Mouse (Mus musculus) forebrain, embryonic 12.5 days (tissue): ENCODE results near the gene Fam83d. TPM values are rescaled to one million over a fixed set of nuclear protein-coding genes. Genes with fewer than 3 reads are reported as not detected.
A peak's percentile ranks its signal among the peaks of the same experiment; 100 is the strongest.

Experiments used
- ATAC-seq: fragments of 200-750 bp; cut with Nextera tagmentation; 2 replicates; pipeline ENCODE4 v1.8.0; 2017; ENCODE audit warnings: moderate TSS enrichment; ENCODE audit not compliant: low FRiP score
- H3K27ac ChIP-seq: fragments of 300-500 bp; sonication (generic); 2 replicates; pipeline ENCODE4 v1.5.1; 2016; ENCODE audit warnings: mild to moderate bottlenecking
- H3K27me3 ChIP-seq: fragments of 300-500 bp; sonication (generic); 2 replicates; pipeline ENCODE4 v1.6.1; 2016; ENCODE audit warnings: mild to moderate bottlenecking
- H3K36me3 ChIP-seq: fragments of 300-500 bp; sonication (generic); replicated peaks from 2 replicates; pipeline ENCODE4 v1.6.1; 2016; ENCODE audit warnings: mild to moderate bottlenecking
- H3K4me1 ChIP-seq: fragments of 300-500 bp; sonication (generic); 2 replicates; pipeline ENCODE4 v1.6.1; 2016
- H3K4me2 ChIP-seq: fragments of 300-500 bp; sonication (generic); 2 replicates; pipeline ENCODE4 v1.6.1; 2016; ENCODE audit warnings: mild to moderate bottlenecking, moderate library complexity
- H3K4me3 ChIP-seq: fragments of 300-500 bp; sonication (generic); replicated peaks from 2 replicates; pipeline ENCODE4 v1.5.1; 2016; ENCODE audit warnings: mild to moderate bottlenecking
- H3K9ac ChIP-seq: fragments of 300-500 bp; sonication (generic); 2 replicates; pipeline ENCODE4 v1.6.1; 2016; ENCODE audit warnings: mild to moderate bottlenecking
- H3K9me3 ChIP-seq: fragments of 300-500 bp; sonication (generic); 2 replicates; pipeline ENCODE4 v1.6.1; 2016
- WGBS: fragments of 180-500 bp; shearing (Covaris S2); methylation state at CpG from one replicate; pipeline ENCODE4 v1.1.7; 2016; 5-methylcytosine and 5-hydroxymethylcytosine counted together
- polyA plus RNA-seq: library from polyadenylated mRNA; unstranded; fragments of >200 nt; fragmentation: Nextera tagmentation; extraction: Ambion mirVana; gene quantifications from 2 replicates; pipeline ENCODE4 v1.2.1, GENCODE M21; 2016

Fam83d gene
- polyA plus RNA-seq, 1 experiment from 2014 or later: 50.9 TPM

DNA sequence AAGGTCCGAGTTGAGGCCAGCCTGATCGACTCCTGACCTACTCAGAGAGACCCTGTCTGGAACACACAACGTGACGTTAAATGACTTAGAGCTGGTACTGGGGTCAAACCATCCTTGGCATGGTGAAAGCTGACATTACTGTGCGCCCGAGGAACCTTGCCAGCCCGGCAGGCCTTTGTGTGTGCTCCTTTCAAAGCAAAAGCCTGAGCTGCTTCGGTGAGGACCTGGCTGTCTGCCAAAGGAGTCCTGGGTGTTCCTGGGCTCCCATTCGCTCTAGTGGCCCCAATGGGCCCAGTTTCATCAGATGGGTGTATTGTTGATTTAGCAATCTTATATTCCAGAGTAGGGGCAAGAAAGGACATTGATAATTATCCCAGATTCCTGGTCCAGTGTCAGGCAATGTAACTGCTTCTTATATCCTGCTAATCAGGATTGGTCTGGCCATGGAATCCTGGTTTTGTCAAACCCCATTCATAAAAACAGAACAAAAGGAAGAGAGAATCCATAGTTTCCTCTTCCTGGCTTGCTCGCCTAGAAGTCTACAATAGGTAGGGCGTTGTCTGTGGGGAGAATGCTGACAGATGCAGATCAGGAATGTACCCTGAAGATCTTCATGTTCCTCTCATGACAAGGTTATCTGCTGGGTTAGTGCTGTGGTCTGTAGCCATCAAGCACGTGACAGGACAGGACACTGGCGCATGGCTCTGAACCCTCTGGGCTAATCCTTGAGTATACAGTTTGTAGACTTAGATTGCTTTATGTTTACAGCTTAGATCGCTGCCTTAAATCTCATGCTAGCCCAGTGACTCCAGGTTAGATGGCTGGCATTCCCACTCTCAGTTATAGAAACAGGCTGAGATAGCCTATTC, 19.3 kb downstream of the Fam83d start:
- no peak for ATAC-seq
- Histone ChIP-seq H3K27me3 (no peaks in the 10 kb centered on the region), H3K9ac (no peak overlapping the region), H3K9me3 (no peaks in the 10 kb centered on the region), H3K4me1 (peaks cover 11% of the 10 kb centered on the region), H3K27ac (0 out of 2 replicates have a peak overlapping the region, but pooled peaks have one; percentile 13), H3K4me2 (no peak overlapping the region), H3K4me3 (no peak overlapping the region), H3K36me3 (peaks cover 42% of the 10 kb centered on the region)
- 77% methylated on average over 14 of the region's 14 CpGs for WGBS

DNA sequence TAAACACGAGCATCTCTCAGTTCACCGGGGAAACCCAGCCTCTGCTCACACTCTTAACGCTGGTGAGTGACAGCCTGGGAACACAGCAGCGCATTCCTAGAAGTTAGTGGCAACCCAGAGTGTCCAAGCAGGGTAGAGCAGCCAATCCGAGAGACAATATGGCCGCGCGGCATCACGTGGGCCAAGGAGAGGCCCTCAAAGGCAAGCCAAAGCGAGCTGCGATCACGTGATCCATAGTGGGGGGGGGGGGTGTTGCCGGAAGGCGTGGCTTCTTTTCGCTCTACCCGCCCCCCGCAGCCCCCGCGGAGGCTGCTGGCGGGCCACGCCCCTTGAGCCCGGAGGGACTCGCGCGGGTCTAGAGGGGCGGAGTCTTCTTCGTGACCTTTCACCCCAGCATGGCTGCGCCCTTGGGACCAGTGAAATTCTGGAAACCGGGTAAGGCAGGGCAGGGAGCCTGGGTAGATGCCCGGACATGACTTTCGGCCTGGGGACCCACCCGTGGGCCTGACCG, 26.7 kb downstream of the Fam83d start, which contains the start of gene Dhx35:
Dhx35 (plus strand) TSS at position 314 of the 511 bp plus-strand sequence.
- Histone ChIP-seq H3K9me3 (no peaks in the 10 kb centered on the region), H3K9ac (peak within 1 kb of the TSS; percentile 68), H3K36me3 (0 out of 2 replicates have a peak, but pooled peaks cover under 1% of the 10 kb centered on the region), H3K27me3 (no peaks in the 10 kb centered on the region), H3K4me3 (peak within 1 kb of the TSS; percentile 76), H3K27ac (peak within 1 kb of the TSS; percentile 86), H3K4me2 (peak within 1 kb of the TSS; percentile 76), H3K4me1 (peaks cover 23% of the 10 kb centered on the region)
- WGBS: under 1% methylated on average over 33 of the region's 33 CpGs
- peak; percentile 100 for ATAC-seq

DNA sequence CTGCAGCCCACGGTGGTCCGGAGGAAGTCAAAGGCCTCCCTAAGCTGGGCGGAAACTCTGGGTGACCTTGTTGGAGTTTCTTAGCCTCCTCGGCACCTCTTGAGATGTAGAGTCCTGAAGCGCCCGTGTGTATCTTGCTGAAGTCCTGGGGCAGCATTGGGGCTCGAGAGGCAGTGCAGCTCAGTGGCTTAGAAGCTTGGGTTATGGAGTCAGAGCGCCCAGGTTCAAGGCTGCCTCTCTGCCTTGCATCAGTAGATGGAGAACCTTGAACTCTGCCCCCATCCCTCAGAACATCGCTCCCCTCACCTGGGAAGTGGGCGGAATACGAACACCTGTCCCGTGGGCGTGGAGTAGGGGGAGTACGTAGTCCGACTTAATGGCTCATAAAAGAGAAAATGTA, 27.1 kb downstream of the Fam83d start:
- Histone ChIP-seq H3K27me3 (no peaks in the 10 kb centered on the region), H3K27ac (peak overlapping the region; percentile 63), H3K4me1 (peaks cover 24% of the 10 kb centered on the region), H3K9me3 (no peaks in the 10 kb centered on the region), H3K9ac (peak overlapping the region; percentile 68), H3K4me3 (peak overlapping the region; percentile 76), H3K4me2 (peak overlapping the region; percentile 76), H3K36me3 (peaks cover 5% of the 10 kb centered on the region; the same call in 1 of the 2 replicates)
- ATAC-seq: no peak; the same call in 1 of the 2 replicates
- 13% methylated on average over 15 of the region's 15 CpGs for WGBS

DNA sequence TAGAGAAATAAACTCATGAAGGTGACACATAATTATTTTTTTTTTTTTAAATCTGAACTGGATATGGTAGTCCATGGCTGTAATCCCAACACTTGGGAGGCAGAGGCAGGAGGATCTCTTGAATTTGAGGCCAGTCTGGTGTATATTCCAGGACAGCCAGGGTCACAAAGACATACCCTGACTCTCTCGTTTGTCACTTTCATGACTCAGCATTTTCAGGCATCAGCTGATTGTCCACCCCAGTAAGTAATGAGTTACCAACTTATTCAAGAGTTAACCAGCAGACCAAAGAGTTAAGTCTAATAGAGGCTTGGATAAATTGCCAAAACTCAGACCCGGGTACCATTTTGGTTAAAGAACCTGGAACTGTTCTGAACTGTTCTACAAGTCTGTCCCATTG, 28.0 kb downstream of the Fam83d start:
- H3K9ac ChIP-seq: no peak overlapping the region
- peaks cover 7% of the 10 kb centered on the region; the same call in 1 of the 2 replicates for H3K36me3 ChIP-seq
- no peaks in the 10 kb centered on the region for H3K27me3 ChIP-seq
- no peaks in the 10 kb centered on the region for H3K9me3 ChIP-seq
- H3K4me1 ChIP-seq: peaks cover 24% of the 10 kb centered on the region
- no peak overlapping the region for H3K27ac ChIP-seq
- no peak overlapping the region for H3K4me2 ChIP-seq
- 88% methylated on average over 2 of the region's 2 CpGs for WGBS
- H3K4me3 ChIP-seq: no peak overlapping the region
- no peak for ATAC-seq

DNA sequence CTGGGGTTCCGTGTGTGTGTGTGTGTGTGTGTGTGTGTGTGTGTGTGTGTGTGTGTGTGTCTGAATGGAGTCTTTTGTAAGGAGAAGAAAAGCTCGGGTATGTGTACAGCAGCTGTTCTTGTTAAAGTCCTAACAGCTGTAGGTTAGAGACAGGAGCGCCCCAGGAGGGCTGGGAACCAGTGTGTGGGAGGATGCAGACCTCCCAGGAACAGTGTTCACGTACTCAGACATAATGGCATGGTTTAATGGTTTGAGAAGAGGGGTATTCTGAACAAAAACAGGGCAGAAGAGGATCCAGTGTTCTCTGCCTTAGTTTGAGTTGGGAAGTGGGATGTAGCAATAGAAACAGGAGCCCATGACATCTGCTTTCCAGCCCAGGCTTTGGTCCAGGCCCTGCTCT, 31.4 kb downstream of the Fam83d start:
- H3K27me3 ChIP-seq: no peaks in the 10 kb centered on the region
- no peak overlapping the region for H3K4me2 ChIP-seq
- ATAC-seq: no peak
- peaks cover 15% of the 10 kb centered on the region for H3K4me1 ChIP-seq
- H3K4me3 ChIP-seq: no peak overlapping the region
- peak overlapping the region; percentile 50 for H3K27ac ChIP-seq
- peaks cover 33% of the 10 kb centered on the region for H3K36me3 ChIP-seq
- H3K9me3 ChIP-seq: no peaks in the 10 kb centered on the region
- 0 out of 2 replicates have a peak overlapping the region, but pooled peaks have one; percentile 25 for H3K9ac ChIP-seq
- 52% methylated on average over 4 of the region's 4 CpGs for WGBS

DNA sequence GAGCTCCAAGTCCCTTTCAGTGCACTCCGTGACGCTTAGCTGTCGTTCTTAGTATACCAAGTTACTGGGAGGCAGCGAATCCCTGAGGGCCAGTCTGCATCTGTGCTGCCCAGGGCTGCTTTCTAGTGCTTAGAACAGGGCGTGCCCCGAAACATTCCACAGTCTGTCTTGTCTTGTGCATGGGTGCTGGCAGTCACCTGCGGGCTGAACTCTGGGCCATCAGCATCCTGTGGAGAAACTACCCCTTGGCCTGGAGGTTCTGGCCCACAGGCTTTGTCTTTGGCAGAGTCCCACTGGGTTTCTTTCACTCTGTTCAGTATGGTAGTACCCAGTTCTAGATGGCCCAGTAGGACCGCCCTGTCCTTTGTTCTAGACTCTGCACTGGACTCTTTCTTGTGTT, 32.9 kb downstream of the Fam83d start:
- WGBS: 94% methylated on average over 8 of the region's 8 CpGs
- H3K9ac ChIP-seq: no peak overlapping the region
- H3K4me2 ChIP-seq: no peak overlapping the region
- no peak for ATAC-seq
- H3K36me3 ChIP-seq: peaks cover 42% of the 10 kb centered on the region
- no peaks in the 10 kb centered on the region for H3K27me3 ChIP-seq
- no peak overlapping the region for H3K4me3 ChIP-seq
- H3K9me3 ChIP-seq: no peaks in the 10 kb centered on the region
- no peak overlapping the region for H3K27ac ChIP-seq
- H3K4me1 ChIP-seq: peaks cover 10% of the 10 kb centered on the region

DNA sequence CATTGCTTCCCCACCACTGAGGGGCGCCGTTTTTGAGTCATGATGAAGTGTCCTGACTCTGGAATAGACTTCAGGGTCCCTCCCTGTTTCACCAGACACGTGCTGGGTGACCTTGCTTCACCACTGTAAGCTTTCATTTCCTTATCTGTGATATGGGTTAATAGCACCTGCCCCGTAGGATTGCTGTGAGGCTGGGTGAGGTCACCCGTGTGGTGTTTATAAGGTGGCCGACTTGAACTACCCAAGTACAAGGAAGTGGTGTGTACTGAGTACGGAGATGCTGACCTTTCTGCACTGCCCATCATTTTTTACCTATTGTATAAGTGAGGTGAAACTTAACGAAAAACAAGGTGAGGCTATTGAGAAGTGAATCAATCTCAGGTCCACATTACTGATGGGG, 35.7 kb downstream of the Fam83d start:
- H3K4me2 ChIP-seq: no peak overlapping the region
- no peaks in the 10 kb centered on the region for H3K27me3 ChIP-seq
- H3K9me3 ChIP-seq: no peaks in the 10 kb centered on the region
- H3K27ac ChIP-seq: no peak overlapping the region
- WGBS: 93% methylated on average over 8 of the region's 8 CpGs
- peaks cover 10% of the 10 kb centered on the region for H3K4me1 ChIP-seq
- no peak for ATAC-seq
- H3K36me3 ChIP-seq: peaks cover 42% of the 10 kb centered on the region
- no peak overlapping the region for H3K9ac ChIP-seq
- H3K4me3 ChIP-seq: no peak overlapping the region

DNA sequence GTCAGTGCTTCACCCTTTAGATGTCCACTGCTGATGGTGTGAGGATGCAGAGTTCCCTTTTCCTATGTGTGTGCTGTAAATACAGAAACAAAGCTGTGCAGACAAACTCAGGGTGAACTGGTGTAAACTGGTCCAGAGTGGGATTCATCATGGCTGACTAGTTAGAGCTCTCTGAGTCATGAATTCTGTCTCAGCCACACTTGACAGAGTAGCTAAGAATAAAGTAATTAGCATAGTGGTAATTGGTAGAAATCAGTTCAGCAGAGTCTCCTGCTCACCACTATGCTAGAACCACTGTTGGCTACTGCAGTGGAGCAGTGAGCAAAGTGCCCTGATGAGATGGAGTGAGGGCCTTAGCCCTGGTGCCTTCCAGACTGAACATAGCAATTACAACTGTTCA, 47.8 kb downstream of the Fam83d start:
- no peak for ATAC-seq
- Histone ChIP-seq H3K36me3 (peaks cover 40% of the 10 kb centered on the region), H3K4me2 (no peak overlapping the region), H3K4me1 (no peaks in the 10 kb centered on the region), H3K9me3 (no peaks in the 10 kb centered on the region), H3K4me3 (no peak overlapping the region), H3K27me3 (no peaks in the 10 kb centered on the region), H3K27ac (no peak overlapping the region), H3K9ac (no peak overlapping the region)

DNA sequence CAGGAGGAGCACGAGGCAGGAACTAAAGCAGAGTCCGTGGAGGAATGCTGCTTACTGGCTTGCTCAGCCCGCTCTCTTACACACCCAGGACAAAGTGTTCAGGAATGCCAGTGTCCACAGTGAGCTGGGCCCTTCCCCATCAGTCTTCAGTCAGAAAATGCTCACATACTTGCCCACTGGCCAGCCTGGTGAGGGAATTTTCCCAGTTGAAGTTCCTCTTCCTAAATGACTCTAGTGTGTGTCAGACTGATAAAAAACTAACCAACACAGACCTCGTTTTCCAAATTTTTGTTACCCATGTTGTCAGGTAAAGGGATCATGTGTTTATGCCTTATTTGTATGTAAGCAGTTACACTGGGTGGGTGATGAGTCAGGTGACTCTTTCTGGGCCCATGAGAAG, 48.3 kb downstream of the Fam83d start:
- WGBS: 86% methylated on average over 4 of the region's 4 CpGs
- no peak overlapping the region for H3K4me3 ChIP-seq
- no peak overlapping the region for H3K9ac ChIP-seq
- H3K27ac ChIP-seq: no peak overlapping the region
- no peaks in the 10 kb centered on the region for H3K27me3 ChIP-seq
- no peaks in the 10 kb centered on the region for H3K4me1 ChIP-seq
- no peak overlapping the region for H3K4me2 ChIP-seq
- peaks cover 42% of the 10 kb centered on the region for H3K36me3 ChIP-seq
- no peaks in the 10 kb centered on the region for H3K9me3 ChIP-seq
- ATAC-seq: no peak

DNA sequence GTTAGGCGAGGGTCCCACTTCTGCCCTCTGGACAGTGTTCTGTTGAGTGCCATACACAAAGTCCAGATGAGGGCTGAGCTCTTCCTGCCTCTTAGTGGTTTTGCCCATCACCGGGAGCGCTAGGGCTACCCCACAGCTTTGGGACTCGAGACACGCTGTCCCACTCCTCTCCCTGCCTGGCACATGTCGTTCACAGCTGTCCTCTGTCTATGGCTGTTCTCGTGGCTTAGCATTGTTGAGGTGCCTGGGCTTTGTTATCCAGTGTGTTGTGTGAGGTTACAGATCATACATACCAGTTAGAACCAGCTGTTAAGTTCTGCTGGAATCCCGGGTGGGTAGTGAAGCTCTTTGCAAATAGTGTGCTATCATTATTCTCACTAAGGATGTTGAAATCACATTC, 49.8 kb downstream of the Fam83d start:
- Histone ChIP-seq H3K4me1 (no peaks in the 10 kb centered on the region), H3K9me3 (no peaks in the 10 kb centered on the region), H3K4me2 (no peak overlapping the region), H3K36me3 (peaks cover 53% of the 10 kb centered on the region), H3K9ac (no peak overlapping the region), H3K4me3 (no peak overlapping the region), H3K27ac (no peak overlapping the region), H3K27me3 (no peaks in the 10 kb centered on the region)
- ATAC-seq: no peak
- 90% methylated on average over 8 of the region's 8 CpGs for WGBS

DNA sequence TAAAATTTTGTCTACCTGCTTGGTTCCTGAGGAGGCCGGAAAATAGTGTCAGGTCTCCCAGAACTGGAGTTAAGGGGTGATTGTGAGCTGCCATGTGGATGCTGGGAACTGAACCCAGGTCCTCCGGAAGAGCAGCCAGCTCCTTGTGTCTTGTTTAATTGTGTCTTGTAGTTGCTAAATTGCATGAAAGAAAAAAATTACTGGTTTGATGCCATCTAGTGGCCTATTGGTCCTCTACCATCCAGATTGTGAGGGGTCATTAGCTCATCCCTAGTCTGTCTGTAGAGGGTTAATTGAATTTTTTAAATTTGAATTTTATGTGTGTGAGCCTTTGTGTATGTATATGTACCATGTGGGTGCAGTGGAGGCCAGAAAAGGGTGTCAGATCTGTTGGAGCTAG, 60.2 kb downstream of the Fam83d start:
- 90% methylated on average over 2 of the region's 2 CpGs for WGBS
- Histone ChIP-seq H3K4me3 (no peak overlapping the region), H3K27ac (no peak overlapping the region), H3K9ac (no peak overlapping the region), H3K4me2 (no peak overlapping the region), H3K36me3 (peaks cover 56% of the 10 kb centered on the region), H3K4me1 (no peaks in the 10 kb centered on the region), H3K27me3 (no peaks in the 10 kb centered on the region), H3K9me3 (no peaks in the 10 kb centered on the region)
- no peak for ATAC-seq

DNA sequence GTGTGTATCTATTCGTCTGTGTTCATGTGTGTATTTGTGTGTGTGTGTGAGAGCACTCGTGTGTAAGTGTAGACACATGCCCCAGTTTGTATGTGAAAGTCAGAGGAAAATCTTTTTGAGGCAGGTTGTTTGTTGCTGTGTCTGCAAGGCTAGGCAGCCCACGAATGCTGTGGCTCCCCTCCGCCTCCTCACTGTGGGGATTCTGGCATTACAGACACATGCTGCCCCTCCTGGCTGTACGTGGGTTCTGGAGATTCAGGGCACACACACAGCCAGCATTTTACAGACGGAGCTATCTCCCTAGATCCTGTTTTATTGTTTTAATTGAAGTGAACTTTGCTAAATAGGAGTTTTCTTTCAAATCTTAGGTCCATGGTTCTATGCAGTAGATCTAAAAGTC, 61.9 kb downstream of the Fam83d start:
- peaks cover 3% of the 10 kb centered on the region for H3K4me1 ChIP-seq
- H3K9ac ChIP-seq: no peak overlapping the region
- ATAC-seq: no peak
- no peaks in the 10 kb centered on the region for H3K27me3 ChIP-seq
- no peak overlapping the region for H3K4me3 ChIP-seq
- no peaks in the 10 kb centered on the region for H3K9me3 ChIP-seq
- H3K27ac ChIP-seq: 0 out of 2 replicates have a peak overlapping the region, but pooled peaks have one; percentile 10
- peaks cover 70% of the 10 kb centered on the region for H3K36me3 ChIP-seq
- WGBS: 84% methylated on average over 6 of the region's 6 CpGs
- H3K4me2 ChIP-seq: no peak overlapping the region

DNA sequence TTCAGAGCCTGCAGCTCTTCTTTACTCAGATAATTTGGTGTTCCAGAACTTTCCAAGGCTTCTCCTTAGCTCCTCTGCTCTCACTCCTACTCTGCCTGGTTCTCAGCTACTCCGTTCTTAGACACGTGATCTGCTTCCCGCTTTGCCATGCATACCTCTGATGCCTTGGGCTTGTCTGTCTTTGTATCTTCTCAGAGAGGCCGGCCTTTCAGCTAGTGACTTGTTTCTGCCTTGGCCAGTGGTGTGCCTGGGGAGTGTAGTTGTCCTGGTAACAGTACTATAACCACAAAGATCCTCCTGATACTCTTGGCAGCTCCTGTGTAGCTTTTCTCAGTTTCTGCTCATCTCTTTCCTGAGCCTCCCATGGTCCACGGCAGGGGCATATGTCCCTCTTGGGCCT, 65.3 kb downstream of the Fam83d start:
- WGBS: 88% methylated on average over 5 of the region's 5 CpGs

More for the DNA sequence above, 65.3 kb downstream of the Fam83d start:
- H3K4me1 ChIP-seq: peaks cover 3% of the 10 kb centered on the region
- H3K9me3 ChIP-seq: no peaks in the 10 kb centered on the region
- H3K4me3 ChIP-seq: no peak overlapping the region
- H3K36me3 ChIP-seq: peaks cover 84% of the 10 kb centered on the region
- no peak overlapping the region for H3K4me2 ChIP-seq
- H3K27ac ChIP-seq: no peak overlapping the region
- H3K27me3 ChIP-seq: no peaks in the 10 kb centered on the region
- no peak for ATAC-seq
- no peak overlapping the region for H3K9ac ChIP-seq
